Mouse (Mus musculus) 3134 (cell line): ENCODE measurements around the gene Eepd1.

Experiments used
- DNase-seq: peaks from one replicate; pipeline ENCODE4 v3.0.0-alpha.2; 2011; ENCODE audit warnings: low spot score; ENCODE audit not compliant: insufficient read length; ENCODE audit errors: extremely low read depth

The Eepd1 gene

DNA sequence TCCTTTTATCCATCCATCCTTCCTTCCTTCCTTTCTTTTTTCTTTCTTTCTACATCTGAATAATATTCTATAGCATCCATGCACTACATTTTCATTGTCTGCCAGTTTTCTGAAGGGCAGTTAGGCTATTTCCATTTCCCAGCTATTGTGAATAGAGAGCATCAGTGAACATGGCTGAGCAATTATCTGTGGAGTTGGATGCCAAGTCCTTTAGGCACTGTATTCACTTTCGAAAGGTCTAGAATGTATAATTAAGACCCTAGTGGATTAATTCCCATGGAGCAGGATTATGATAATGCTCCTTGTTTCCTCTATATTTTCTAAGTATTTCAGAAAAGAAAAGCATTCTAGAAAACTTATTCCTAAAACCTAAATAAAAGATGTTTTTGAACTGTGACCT, 50.3 kb downstream of the Eepd1 start:
- no peak for DNase-seq

DNA sequence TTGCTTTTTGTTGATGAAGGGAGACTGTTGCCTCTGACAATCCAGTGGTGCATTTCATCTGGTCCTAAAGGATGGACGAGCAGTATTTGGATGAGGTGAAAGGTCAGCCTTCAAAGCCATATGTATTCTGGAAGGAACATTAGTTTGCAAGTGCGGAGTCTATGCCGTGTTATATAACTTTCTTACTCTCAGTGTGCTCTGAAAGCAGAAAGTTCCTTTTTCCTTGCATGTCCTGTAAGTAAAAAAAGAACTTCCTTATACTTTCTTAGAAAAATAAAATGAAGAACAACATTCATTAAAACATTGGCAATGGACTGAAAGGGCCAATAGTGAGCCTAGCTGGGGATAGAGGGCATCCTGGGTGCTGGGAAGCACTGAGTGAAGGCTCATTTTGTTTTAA, 50.8 kb downstream of the Eepd1 start:
- DNase-seq, result no peak

DNA sequence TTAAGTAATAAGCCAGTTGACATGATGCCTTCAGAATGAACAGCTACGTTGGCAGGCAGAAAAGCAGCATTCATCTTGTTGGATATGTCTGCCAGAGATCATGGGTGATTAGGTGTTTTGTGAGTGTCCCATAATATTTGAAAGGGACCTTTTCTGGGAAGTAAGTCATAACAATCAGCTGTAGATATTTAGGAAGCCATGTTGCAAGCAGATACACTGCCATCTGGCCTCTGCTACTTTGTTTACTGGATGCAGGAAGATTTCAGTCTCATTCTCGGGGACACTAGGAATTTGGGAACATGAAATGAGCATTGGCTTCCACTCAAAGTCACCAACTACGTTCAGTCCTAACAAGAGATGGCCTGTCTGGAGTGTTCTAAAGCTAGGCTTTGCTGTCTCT, 54.1 kb downstream of the Eepd1 start:
- no peak for DNase-seq

DNA sequence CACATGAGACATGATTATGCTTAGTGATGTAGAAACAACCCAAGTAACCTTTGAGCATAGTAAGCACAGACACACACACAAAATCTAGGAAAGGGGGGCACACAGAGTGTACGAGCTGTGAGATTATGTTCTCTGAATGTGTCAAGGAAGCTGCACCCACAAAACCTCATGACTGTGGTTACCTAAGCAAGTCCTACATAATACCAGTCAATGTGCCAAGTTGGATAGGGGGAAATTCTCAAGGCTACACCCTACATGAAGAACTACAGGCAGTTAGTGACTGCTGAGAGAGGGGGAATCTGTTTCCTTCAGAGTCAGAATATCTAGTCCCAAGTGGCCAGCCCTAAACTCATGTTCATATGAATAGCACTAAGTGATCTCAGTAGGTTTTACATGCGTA, 58.1 kb downstream of the Eepd1 start:
- DNase-seq, result no peak

DNA sequence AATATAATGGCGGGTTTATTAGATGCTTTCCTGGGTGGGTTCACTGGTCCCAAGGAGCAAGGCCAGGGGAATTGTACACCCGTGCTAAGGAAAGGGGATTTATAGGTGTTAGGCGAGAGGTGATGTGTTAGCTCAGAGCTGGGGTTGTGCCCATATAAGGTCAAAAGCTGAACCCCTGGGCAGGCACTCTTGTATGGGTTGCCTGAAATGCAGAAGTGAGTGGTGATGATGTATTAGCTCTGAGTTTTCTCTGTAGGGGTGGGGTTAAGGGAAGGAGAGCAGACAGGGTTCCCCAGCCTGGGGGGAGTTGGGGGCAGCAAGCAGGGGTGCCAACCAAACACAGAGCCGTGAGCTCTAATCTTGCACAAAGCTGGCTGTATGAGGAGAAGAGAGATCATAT, 60.0 kb downstream of the Eepd1 start:
- no peak for DNase-seq

DNA sequence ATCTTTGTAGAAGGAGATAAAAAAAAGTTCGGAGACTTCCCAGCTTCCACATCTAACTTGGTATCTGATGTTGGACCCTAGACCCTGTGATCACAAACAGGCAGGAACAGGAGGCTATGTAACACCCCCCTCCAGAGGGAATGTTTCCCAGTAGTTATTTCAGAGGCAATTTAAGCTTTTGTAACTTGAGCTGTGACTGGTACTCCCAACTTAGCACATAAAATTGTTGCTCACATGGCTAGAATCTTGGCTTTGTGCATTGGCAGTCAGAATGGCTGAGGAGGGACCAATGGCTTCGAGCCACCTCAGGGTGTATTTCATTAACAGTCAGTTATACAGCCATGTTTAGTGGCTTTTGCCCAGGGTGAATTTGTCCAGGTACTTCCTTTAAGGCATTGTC, 63.9 kb downstream of the Eepd1 start:
- DNase-seq, result no peak

DNA sequence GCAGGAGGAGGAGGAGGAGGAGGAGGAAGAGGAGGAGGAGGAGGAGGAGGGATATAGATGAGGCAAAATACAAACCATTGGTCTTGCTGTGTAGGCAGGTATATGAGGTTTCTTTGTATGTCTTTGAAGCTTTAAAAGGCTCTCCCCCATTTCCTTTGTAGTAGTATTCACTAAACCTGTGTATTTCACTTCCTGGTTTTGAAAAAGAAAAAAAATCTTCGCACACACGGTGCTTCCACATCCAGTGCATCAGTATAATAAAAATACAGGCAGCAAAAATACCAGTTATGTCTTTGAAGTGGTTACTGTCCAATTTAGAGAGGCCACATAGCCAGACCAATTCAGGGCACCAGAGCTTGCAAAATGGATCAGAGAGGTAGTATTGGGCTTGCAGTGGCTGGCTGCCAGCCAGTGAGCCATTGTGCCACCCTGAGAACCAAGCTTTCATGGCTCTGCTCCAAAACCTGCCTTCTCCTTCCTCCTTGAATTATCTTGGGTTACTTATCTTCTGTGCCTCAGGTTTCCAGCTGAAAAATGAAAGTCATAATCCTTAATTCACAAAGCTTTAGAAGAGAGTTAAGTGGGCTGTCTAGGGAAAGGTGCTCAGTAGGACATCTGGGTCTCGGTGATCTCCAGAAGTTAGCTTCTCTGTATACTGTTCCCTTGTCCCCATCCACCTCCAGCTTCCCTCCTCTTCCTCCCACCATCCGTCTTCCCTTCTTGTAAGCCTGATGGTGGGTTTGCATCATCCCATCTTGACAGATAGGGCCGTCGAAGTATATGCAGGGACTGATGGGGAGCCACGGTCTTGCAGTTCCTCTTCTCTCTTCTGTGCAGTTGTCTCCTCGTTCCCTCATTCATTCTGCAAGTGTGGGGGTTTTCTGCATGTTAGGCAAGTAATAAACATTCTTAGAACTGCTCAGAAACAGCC, 68.0 kb downstream of the Eepd1 start:
- DNase-seq, result no peak

DNA sequence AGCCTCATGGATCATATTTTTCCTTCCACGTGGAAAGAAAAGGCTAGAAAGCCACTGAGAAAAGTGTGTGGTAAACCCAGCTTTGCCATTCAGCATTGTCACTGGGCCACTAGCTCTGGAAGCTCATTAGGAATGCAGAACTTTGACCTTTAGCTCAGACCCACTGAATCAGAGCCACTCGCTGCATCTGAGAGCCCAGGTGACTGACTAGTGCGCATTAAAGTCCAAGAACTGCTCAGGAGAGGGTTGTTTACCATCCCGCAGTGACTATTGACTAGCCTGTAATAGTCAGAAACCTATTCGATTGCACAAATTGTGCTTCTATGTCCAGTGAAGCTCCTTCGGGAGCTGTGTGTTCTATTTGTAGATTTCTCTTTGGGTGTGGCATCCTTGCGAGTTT, 68.8 kb downstream of the Eepd1 start:
- no peak for DNase-seq

DNA sequence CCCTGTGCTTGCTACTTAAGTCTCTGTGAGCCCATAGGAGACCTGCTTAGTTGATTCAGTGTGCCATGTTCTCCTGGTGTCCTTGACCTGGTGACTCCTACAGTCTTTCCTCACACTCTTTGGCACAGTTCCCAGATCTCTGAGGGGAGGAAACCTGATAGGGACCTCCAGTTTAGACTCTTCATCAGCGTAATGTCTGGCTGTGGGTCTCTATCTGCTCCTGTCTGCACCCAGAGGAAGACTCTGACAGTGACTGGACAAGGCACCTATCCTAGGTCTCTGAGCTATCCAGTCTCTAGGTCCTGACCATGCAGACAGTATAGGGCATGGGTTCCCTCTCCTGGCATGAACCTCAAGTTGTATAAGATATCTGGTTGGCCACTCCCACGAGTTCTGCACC, 71.2 kb downstream of the Eepd1 start:
- DNase-seq, result no peak

DNA sequence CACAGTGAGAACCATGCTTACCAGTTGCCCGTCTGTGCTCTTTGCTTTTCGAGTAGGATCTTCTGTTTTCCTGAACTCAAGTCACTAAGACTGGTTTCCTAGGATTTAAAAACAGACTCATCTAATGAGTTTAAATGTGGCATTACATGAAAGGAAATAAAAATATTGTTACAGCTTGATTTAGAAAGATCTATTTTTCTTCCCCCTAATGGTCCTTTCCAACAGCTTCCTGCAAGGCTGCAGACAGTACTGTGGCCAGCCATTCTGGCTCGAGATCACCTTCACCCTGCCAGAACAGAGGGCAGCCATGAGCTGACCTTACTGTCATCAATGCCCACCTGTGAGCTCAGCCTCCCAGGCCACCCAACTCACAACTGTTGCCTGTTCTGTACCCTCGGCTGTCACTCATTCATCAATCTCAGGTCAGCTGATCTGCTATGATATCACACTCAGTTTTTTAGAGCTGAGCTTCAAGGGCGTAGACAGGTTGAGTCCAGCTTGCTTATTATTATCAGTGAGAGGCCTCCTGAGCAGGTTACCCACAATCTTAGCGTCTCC, 73.0 kb downstream of the Eepd1 start:
- no peak for DNase-seq

DNA sequence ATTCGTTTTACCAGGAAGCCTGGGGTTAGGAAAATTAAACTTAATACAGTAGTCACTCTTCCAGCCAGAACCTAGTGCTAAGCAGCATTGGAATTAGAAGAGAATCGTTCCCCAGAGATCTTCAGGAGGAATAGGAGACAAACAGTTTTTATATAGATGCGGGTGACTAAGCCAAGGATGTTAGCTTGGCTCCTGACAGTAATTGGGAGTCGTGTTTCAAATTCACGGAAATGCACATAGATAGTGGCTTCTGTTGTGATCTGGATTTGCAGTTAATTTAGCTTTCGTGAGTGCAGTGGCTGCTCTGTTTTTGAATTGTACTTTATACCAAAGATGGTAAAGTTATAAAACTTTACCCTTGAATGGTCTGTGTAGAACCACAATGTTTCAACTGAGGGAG, 73.9 kb downstream of the Eepd1 start:
- DNase-seq, result no peak

DNA sequence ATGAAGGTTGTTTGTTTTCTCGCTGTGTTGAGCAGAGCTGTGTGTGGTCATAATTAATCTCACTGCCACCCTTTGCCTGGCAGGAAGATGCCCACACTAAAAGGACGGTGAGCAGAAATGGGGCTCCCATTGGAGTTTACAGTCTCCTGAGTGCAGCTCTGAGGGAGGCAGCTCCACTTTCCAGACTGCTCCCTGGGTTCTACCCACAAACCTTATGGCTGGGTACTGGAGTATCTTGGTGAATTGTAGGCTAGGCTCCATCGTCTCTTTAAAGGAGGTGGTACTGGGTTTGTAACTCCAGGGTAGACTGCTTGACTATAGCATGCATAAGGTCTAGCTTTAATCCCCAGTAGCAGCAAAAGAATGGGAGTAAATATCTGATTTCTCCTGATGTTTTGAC, 74.7 kb downstream of the Eepd1 start:
- DNase-seq, result no peak

DNA sequence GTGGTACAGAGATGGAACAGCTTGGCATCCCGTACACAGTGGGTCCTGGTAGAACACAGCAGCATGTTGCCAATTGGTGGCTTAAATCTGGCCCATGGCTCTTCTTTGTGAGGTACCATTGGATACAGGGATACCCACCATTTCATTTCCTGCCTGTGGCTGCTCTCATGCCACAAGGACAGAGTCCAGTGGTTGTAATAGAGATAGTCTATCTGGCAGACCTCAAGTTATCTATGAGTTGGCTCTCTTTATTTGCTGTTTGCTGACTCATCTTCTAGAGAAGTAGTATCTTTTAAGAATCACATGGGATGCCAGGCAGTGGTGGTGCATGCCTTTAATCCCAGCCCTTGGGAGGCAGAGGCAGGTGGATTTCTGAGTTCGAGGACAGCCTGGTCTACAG, 76.0 kb downstream of the Eepd1 start:
- DNase-seq, result no peak

DNA sequence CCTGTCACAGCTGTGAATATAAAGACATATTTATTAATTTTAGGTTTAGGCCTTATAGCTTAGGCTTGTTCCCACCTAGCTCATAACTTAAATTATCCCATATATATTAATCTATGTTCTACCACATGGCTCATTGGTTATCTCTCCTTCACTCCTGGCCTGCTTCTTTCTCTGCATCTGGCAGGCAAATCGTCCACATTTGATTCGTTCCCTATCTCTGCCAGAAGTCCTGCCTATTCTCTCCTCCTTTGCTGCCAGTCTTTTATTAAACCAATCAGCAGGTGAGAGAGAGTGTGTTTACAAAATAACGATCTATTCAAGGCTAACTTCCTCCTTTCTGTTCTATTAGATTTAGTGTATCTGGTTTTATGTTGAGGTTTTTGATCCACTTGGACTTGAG, 77.5 kb downstream of the Eepd1 start:
- DNase-seq, result no peak

DNA sequence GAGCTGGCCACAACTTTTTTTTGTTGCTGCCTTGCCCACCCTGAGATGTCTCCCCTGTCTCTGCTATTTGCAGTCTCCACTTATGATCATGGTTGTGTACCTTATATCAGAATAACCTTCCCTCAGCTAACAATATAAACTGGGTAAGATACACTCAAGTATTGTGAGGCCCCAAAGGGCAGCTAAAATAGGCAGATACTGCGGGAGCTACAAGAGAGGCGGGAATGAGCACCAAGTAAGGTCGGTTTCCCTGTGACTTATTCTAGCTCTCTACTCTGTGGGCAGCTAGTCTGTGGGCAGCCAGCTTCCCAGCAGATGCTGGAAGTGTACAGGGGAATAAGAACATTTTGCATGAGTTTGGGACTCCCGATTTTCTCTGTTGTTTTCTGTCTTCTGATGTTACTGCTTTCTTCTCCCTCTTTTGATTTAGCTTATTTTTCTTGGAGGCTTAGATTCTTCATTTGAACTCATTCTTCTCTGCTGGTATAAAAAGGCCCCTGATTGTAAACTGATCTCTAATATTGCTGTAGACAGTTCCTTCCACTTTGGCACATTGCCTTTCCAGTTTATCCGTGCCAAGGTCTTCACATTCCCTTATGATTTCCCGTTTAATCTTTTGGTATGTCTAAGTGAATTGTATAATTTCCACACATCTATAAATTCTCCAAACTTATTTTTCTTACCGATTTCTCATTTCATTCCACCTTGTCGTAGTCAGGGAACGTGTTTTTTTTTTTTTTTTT, 78.8 kb downstream of the Eepd1 start:
- DNase-seq, result no peak

DNA sequence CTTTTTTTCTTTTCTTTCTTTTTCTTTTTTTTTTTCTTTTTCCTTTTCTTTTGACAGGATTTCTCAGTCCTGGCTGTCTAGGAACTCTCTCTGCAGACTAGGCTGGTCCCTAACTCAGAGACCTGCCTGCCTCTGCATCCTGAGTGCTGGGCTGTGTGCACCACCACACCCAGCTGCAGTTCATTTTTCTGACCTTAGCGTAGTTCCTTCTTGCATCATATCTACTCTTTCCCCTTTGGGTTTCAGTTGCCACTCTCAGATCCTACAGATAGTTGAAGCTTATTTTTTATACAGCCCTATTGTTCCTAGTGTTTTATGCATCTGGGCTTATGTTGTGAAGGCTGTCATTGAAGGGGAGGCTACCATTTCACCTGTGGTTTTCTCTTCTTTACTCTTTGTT, 79.8 kb downstream of the Eepd1 start:
- DNase-seq, result no peak

DNA sequence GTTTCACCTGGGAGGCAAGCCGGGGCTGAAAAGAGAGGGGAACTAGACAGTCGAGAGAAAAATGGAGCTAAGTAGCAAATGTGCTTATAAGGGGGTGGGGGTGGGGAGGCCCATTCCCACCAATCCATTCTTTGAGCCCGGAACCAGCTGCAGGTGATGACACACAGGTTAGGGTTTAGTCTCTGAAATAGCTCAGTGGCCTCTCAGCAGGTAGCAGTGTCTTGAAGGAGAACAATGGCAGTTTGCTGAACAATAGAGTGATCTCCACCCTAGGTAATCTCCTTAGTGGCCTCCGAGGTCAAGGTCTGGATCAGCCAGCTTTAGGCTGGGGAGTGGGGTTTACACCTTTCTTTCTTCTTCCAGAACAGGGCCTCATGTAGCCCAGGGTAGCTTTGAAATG, 82.5 kb downstream of the Eepd1 start:
- no peak for DNase-seq

DNA sequence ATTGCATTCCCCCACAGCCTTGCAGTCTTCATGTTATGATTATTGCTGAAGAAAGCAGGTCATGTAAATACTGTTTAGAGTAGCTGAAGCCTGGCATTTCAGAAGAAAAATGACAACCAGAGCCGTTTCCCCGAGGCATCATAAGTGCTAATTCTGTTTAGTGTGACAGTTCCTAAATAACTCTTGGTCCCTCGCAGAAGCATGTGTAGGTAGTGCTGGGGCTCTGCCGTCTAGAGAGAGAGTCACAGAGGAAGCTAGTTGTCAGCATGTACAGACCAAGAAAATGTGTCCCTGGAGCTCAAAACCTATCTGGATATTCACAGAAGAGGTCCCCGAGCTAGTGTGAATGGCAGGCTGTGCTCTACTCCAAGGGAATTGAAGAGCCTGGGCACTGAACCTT, 85.7 kb downstream of the Eepd1 start:
- no peak for DNase-seq

DNA sequence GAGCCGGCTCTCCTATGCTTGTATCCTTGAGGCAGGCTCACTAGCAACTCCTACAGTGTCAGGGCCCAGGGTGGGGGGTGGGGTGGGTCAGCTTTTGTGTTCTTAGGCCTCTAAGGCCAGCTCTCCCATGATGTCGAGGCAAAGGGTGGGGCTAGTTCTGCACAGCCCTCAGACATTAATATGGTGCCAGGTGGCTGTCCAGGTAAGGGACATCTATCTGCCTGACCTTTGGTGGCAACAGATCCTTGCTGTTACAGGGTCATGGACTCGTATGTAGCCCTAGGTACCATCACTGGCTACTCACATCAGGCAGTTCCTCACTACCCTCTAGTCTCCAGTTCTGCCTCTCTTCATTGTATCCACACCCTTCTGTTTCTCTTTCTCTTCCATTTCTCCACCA, 87.4 kb downstream of the Eepd1 start:
- DNase-seq, result no peak

DNA sequence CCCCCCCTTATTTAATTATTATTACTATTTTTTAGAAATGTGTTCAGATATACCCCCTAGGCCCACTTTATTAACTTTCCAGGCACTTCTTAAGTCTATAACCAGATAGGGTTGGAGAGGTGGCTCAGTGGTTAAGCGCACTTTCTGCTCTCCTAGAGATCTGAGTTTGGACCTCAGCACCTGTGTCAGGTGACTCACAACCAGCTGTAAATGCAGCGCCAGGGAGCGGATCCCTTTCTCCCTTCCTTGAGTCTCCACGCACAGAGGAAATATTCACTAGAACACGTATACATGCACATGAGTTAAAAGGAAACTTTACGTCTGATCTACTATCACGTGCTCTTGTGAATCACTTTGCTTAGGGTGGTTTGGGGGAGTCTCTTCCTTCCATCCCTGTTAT, 88.7 kb downstream of the Eepd1 start:
- DNase-seq, result no peak

DNA sequence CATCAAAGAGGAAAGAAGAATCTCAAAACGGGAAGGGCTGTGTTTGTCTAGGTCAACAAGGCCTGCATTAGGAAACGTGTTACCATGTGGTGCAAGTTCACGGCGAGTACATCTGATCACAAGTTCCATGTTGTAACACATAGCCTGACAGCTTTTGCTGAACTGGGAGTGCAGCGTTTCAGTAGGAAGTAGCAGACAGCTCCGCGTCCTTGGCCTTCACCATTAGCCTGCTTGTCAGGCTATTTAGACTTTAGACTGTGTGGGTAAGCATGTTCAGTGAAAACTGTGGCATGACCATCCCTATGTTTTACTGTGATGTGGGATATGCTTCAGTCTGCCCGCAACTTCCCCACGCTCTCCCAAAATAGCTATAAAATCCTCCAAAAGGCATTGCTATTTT, 89.1 kb downstream of the Eepd1 start:
- no peak for DNase-seq

DNA sequence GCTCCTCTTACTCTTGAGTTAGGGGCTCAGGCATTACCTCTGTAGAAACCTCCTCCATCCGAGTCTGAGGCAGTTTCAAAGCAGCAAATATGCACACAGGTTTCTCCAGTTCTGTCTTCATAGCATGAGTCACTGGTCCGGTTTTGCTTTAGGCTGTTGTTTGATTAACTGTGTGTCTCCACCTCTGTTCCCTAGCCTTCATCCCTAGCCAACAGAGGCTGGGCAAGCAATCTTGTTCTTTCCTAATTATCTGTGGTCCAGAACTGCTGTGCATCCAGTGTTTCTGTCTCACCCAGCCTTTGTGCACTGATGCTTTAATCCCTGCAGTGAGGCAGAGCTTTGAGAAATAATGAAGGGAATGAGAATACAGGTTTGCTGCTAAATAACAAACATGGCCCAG, 90.0 kb downstream of the Eepd1 start:
- DNase-seq, result no peak
